Mouse (Mus musculus) NIH3T3 (cell line): ENCODE data around the gene Fam214b.
A peak's percentile ranks its signal among the peaks of the same experiment; 100 is the strongest.

Source experiments
- DNase-seq: peaks from one replicate; pipeline ENCODE4 v3.0.0-alpha.2; 2012; ENCODE audit warnings: low read depth

Fam214b gene

DNA sequence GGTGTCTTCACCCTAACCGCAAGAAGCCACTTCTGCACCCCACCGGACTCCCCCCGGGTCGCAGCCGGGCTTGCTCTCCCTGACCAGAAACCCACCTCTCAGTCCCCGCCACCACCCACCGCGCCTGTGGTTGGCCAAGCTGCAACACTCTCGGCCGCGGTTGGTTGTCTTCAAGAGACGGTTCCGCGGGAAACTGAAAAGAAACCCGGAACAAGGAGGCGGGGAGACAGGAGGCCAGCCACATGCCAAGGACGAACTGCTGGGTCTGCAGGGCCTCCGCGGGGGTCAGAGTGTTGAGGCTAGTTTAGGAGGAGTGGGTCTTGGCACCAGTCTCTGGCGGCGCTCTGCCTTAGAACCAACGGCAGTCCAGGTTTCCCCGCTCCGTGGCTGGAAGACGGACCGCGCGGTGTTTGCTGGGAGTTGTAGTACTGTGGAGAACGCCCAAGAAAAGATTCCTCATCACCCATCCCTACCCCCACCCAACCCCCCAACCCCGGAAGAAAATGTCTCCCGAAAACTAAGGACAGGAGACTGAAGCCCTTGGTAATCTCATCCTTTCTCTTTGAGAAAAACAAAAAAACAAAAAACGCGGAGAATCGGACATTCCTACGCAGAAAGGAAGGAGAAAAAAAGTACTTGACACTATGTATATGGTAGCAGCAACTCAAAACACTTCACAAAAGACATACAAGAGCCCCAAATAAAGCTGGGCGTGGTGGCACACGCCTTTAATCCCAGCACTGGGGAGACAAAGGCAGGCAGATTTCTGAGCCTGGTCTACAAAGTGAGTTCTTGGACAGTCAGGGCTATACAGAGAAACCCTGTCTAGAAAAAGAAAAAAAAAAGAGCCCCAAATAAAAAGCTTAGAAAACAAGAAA is 35.6 kb downstream of the Fam214b start, which contains the start of gene Fancg:
TSS of gene Fancg (minus strand) at position 346 of the 878 bp plus-strand sequence.
- peak; percentile 79 for DNase-seq

DNA sequence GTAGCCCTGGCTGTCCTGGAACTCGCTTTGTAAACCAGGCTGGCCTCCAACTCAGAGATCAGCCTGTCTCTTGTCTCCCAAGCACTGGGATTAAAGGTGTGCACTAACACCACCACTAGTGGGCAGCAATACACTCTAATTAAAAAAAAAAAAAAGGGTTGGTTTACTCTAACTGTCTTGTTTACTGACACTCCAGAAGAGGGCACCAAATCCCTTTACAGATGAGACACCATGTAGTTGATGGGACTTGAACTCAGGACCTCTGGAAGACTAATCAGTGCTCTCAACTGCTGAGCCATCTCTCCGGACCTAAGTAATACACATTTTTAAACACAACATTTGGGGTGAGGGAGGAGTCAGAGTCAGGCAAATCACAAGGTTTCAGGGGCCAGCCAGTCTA is 40.3 kb downstream of the Fam214b start:
- DNase-seq = peak; percentile 76

DNA sequence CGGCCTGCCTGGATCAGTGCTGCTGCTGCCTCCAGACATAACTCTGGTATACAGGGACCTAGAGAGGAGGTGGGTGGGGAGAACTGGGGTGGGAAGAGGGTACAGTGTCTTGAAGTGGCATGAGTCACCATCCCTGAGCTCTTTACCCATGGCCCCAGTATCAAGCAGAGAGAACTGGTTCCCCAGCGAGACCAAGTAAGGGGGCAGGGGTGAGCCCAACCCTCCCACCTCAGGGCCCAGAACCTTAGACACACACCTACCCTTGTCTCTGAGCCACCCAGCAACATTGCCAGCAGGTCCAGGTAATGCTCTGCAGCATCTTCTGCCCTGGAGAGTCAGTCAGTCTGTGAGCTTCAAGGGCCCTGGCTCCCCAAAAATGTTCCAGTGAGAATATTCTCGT is 41.1 kb downstream of the Fam214b start:
- DNase-seq = no peak

DNA sequence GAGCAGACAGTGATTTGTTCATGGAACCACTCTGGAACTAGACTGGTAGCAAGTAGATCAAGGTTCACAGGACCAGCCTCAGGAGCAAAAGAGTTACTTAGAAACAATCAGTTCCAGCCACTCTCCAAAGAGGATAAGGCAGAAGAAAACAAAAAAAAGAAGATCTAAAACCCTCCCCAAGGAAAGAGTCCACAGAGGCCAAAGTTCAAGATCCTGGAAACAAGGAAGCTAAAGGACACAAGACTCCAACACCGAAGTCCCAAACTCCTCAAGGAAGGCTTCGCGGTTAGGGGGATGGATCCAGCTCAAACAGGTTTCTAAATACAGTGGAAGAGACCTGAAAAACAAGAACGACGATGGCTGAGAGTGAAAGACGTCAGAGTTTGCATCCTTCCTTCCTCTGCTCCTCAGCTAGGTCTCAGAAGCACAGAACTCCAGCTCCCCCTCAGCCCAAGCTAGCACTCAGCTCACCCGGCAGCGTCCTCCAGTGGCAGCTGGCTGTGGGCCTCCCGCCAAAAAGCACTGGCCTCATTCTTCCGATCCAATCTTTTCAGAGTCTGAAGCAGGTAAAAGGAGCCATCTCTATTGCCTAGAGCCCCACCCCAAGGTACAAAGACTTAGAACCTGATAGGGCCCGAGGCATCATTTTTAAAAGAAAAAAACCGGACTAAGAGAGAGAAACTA is 43.1 kb downstream of the Fam214b start:
- DNase-seq = no peak

DNA sequence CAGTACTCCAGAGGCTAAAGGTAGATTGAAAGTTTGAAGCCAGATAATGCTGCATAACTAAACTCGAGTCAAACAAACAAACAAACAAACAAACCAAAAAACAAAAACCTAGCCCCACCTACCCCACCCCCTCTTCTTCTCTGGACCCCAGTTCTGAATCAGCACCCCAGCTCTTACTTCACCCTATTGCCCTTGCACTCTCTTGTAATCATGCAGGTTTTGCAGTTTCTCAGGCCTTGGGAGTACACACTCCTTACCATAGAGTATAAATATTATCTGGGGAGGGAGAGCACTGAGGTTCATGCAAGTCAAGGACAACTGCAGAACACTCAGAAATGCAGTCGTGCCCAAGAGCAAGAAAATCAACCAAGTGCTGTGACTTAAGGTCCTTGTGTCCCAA is 44.7 kb downstream of the Fam214b start:
- no peak for DNase-seq

GRCm38 (mm10) chr4:43000141-43000986 is 45.7 kb downstream of the Fam214b start, which contains the start of gene Vcp:
Gene Vcp, minus strand, starts transcription at chr4:43000507.
- peak; percentile 98 for DNase-seq

DNA sequence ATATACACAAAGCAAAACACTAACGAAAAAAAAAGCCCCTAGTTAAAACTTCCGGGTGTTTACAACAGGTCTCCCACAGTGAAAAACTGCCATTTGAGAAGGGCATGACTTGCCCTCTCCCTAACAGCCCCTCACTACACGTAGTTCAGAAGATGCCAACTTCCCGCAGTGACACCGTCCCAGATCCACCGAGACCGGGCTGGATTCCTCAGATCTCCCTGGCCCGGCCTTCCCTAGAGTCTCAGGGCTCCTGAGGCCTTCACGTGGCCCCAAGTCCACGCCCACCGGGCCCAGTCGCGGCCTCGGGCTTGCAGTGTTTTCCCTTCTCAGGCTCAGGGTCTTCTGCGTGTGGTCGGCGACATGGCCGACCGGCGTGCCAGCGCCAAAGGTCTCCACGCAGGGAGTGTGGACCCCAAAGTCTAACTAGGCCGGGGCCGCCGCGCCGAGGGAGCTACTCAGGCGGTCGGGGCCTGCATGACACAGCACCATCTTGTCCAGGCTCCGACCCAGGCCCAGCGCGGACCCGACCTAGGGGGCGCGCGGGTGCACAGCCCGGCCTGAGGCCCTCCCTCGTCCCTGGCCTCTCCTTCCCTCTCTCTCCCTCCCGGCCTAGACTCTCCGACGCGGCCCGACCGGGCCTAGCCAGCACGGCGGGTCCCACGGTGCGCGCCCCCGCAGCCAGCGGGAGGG is 46.4 kb downstream of the Fam214b start:
- DNase-seq = peak; percentile 79

- DNase-seq = no peak
These were observed 48.0 kb downstream of the Fam214b start for GRCm38 (mm10) chr4:42998022-42998421.

DNA sequence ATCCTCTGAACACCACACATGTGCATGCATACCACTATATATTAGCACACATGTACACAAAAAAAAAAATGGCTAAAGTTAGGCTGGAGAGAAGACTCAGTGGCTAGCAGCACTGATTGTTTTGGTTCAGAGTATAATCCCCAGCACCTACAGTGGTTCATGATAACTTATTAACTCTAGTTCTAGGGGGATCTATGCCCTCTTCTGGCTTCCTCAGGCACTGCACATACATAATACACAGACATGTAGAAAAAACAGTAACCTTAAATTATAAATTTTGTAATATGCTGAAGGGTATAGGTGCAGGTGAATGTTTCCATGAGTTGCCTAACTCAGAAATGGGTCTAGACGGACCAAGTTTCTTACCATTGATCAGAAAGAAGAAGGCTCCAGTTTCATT is 57.7 kb downstream of the Fam214b start:
- DNase-seq = peak; percentile 25
